Mouse (Mus musculus) thymus, adult 2 months (tissue): ENCODE measurements at regions not wholly inside any gene's neighbourhood (a gene's known extent, or its start where the extent isn't known, plus 50 kb on each side); places are given as distances from the start of the nearest gene placed in this dataset.

Experiments
- DNase-seq: peaks from one replicate; pipeline ENCODE4 v3.0.0; 2021
- H3K27ac ChIP-seq: fragments of 200-500 bp; 2 replicates; pipeline ENCODE4 v1.5.1; 2012; ENCODE audit warnings: low read length, control low read depth; ENCODE audit not compliant: control insufficient read depth, insufficient read depth
- H3K27me3 ChIP-seq: fragments of 200-500 bp; 2 replicates; pipeline ENCODE4 v1.6.1; 2012; ENCODE audit warnings: mild to moderate bottlenecking, low read length, moderate library complexity, mixed read lengths; ENCODE audit not compliant: control insufficient read depth, insufficient read depth
- H3K36me3 ChIP-seq: fragments of 200-500 bp; 2 replicates; pipeline ENCODE4 v1.6.1; 2012; ENCODE audit warnings: mild to moderate bottlenecking, low read length, moderate library complexity; ENCODE audit not compliant: control insufficient read depth, insufficient read depth
- H3K4me1 ChIP-seq: fragments of 200-500 bp; replicated peaks from 2 replicates; pipeline ENCODE4 v1.6.1; 2012; ENCODE audit warnings: low read length; ENCODE audit not compliant: control insufficient read depth, insufficient read depth
- H3K4me3 ChIP-seq: fragments of 200-500 bp; 2 replicates; pipeline ENCODE4 v1.5.1; 2012; ENCODE audit warnings: mild to moderate bottlenecking, low read length, control low read depth, moderate library complexity; ENCODE audit not compliant: control insufficient read depth, insufficient read depth
- CTCF ChIP-seq: fragments of 200-500 bp; IDR thresholded peaks from 2 replicates; pipeline ENCODE4 v1.5.1; 2012; ENCODE audit warnings: mild to moderate bottlenecking, control low read depth, low read length, moderate library complexity, borderline replicate concordance; ENCODE audit not compliant: control insufficient read depth, poor library complexity, insufficient read depth; ENCODE audit errors: extremely low read depth
- POLR2A ChIP-seq: fragments of 200-500 bp; IDR thresholded peaks from 2 replicates; pipeline ENCODE4 v1.6.1; 2012; ENCODE audit warnings: mild to moderate bottlenecking, low read length, control low read depth, moderate library complexity; ENCODE audit not compliant: control insufficient read depth, poor library complexity, insufficient read depth; ENCODE audit errors: extremely low read depth
- WGBS: fragments of 180-500 bp; shearing (Covaris S2); methylation state at CpG from one replicate; pipeline ENCODE4 v1.1.7; 2018; 5-methylcytosine and 5-hydroxymethylcytosine counted together

- Histone ChIP-seq H3K36me3 (no peaks in the 10 kb centered on the region), H3K27ac (no peak overlapping the region), H3K4me3 (no peak overlapping the region), H3K27me3 (no peaks in the 10 kb centered on the region), H3K4me1 (no peaks in the 10 kb centered on the region)
- WGBS: 92% methylated on average over 7 of the region's 7 CpGs
- no peak for DNase-seq
- TF ChIP-seq POLR2A (no peak), CTCF (no peak)
Observed at GRCm38 (mm10) chr4:105467811-105468210, 310.7 kb downstream of the Plpp3 start.

GRCm38 (mm10) chr4:105469300-105469821 lies 312.2 kb downstream of the Plpp3 start:
- no peak overlapping the region for H3K4me3 ChIP-seq
- no peaks in the 10 kb centered on the region for H3K4me1 ChIP-seq
- no peak for TF ChIP-seq CTCF
- TF ChIP-seq POLR2A: no peak
- no peak for DNase-seq
- 82% methylated on average over 6 of the region's 6 CpGs for WGBS
- no peaks in the 10 kb centered on the region for H3K36me3 ChIP-seq
- no peaks in the 10 kb centered on the region for H3K27me3 ChIP-seq
- H3K27ac ChIP-seq: no peak overlapping the region

GRCm38 (mm10) chr4:105474765-105475560 lies 314.7 kb upstream of the Gm12728 start:
- Histone ChIP-seq H3K27ac (no peak overlapping the region), H3K27me3 (no peaks in the 10 kb centered on the region), H3K4me1 (no peaks in the 10 kb centered on the region), H3K36me3 (no peaks in the 10 kb centered on the region), H3K4me3 (no peak overlapping the region)
- DNase-seq: no peak
- TF ChIP-seq POLR2A (no peak), CTCF (no peak)
- WGBS: 81% methylated on average over 11 of the region's 11 CpGs

- Histone ChIP-seq H3K36me3 (no peaks in the 10 kb centered on the region), H3K4me3 (no peak overlapping the region), H3K27me3 (no peaks in the 10 kb centered on the region), H3K27ac (no peak overlapping the region), H3K4me1 (no peaks in the 10 kb centered on the region)
- no peak for TF ChIP-seq CTCF
- TF ChIP-seq POLR2A: no peak
- DNase-seq: no peak
- 94% methylated on average over 4 of the region's 4 CpGs for WGBS
Observed at GRCm38 (mm10) chr4:105476332-105476731, 313.3 kb upstream of the Gm12728 start.

- Histone ChIP-seq H3K36me3 (no peaks in the 10 kb centered on the region), H3K4me1 (no peaks in the 10 kb centered on the region), H3K27me3 (no peaks in the 10 kb centered on the region), H3K4me3 (no peak overlapping the region), H3K27ac (no peak overlapping the region)
- no peak for DNase-seq
- 91% methylated on average over 1 of the region's 1 CpGs for WGBS
- TF ChIP-seq CTCF: no peak
- TF ChIP-seq POLR2A: no peak
Observed at GRCm38 (mm10) chr4:105486376-105486775, 303.3 kb upstream of the Gm12728 start.

- no peaks in the 10 kb centered on the region for H3K36me3 ChIP-seq
- H3K4me1 ChIP-seq: no peaks in the 10 kb centered on the region
- WGBS: 96% methylated on average over 2 of the region's 2 CpGs
- no peaks in the 10 kb centered on the region for H3K27me3 ChIP-seq
- DNase-seq: no peak
- H3K27ac ChIP-seq: no peak overlapping the region
- no peak overlapping the region for H3K4me3 ChIP-seq
- no peak for TF ChIP-seq CTCF
- no peak for TF ChIP-seq POLR2A
Observed at GRCm38 (mm10) chr4:105496176-105496575, 293.5 kb upstream of the Gm12728 start.

GRCm38 (mm10) chr4:105506190-105506589 lies 283.5 kb upstream of the Gm12728 start:
- Histone ChIP-seq H3K4me1 (no peaks in the 10 kb centered on the region), H3K36me3 (no peaks in the 10 kb centered on the region), H3K27me3 (no peaks in the 10 kb centered on the region), H3K27ac (no peak overlapping the region), H3K4me3 (no peak overlapping the region)
- TF ChIP-seq CTCF: no peak
- no peak for TF ChIP-seq POLR2A
- 84% methylated on average over 2 of the region's 2 CpGs for WGBS
- DNase-seq: no peak
